Mouse (Mus musculus) MEL (cell line): ENCODE results near the gene Usp50. TPM values are rescaled to one million over a fixed set of nuclear protein-coding genes. Genes with fewer than 3 reads are reported as not detected.

Source experiments
- DNase-seq: peaks from one replicate; pipeline ENCODE4 v3.0.0; 2011; ENCODE audit warnings: low read depth, low spot score
- H3K27ac ChIP-seq: 2 replicates; pipeline ENCODE4 v1.5.1; 2012; ENCODE audit warnings: low read depth, mild to moderate bottlenecking, control low read depth, low read length, moderate library complexity; ENCODE audit not compliant: control insufficient read depth
- H3K27me3 ChIP-seq, 2 experiments: fragments of 150-350 bp in 1 of 2; sonication (generic) in 1 of 2; 2 replicates each; pipeline ENCODE4 v1.6.1; 2012; ENCODE audit warnings: low read length in 2 of 2, mild to moderate bottlenecking in 2 of 2, improper control_type of control experiment in 1 of 2, moderate library complexity in 1 of 2; ENCODE audit not compliant: insufficient read depth in 2 of 2, control insufficient read depth in 1 of 2
- H3K36me3 ChIP-seq, 2 experiments: 2 replicates each; pipeline ENCODE4 v1.6.1; 2012 to 2014; ENCODE audit warnings: low read length in 2 of 2, improper control_type of control experiment in 1 of 2, inconsistent platforms in 1 of 2, mild to moderate bottlenecking in 1 of 2; ENCODE audit not compliant: insufficient read depth in 2 of 2, control insufficient read depth in 1 of 2
- H3K4me1 ChIP-seq, 2 experiments: fragments of 150-350 bp in 1 of 2; sonication (generic) in 1 of 2; 2 replicates each; pipeline ENCODE4 v1.6.1; 2012; ENCODE audit warnings: low read length in 2 of 2, improper control_type of control experiment in 1 of 2, mild to moderate bottlenecking in 1 of 2; ENCODE audit not compliant: insufficient read depth in 2 of 2, control insufficient read depth in 1 of 2
- H3K4me3 ChIP-seq, 2 experiments: fragments of 150-350 bp in 1 of 2; sonication (generic) in 1 of 2; 2 replicates each; pipeline ENCODE4 v1.5.1; 2012; ENCODE audit warnings: low read depth in 2 of 2, low read length in 2 of 2, mild to moderate bottlenecking in 2 of 2, moderate library complexity in 2 of 2, control low read depth in 1 of 2, improper control_type of control experiment in 1 of 2; ENCODE audit not compliant: control insufficient read depth in 1 of 2, insufficient read depth in 1 of 2
- H3K79me2 ChIP-seq: 2 replicates; pipeline ENCODE4 v1.6.1; 2012; ENCODE audit warnings: mild to moderate bottlenecking, low read length, moderate library complexity; ENCODE audit not compliant: control insufficient read depth, poor library complexity, insufficient read depth
- H3K9ac ChIP-seq: 2 replicates; pipeline ENCODE4 v1.6.1; 2012; ENCODE audit warnings: low read depth, mild to moderate bottlenecking, control low read depth, low read length, moderate library complexity; ENCODE audit not compliant: control insufficient read depth, poor library complexity, severe bottlenecking
- H3K9me3 ChIP-seq: fragments of 150-350 bp; sonication (generic); replicated peaks from 2 replicates; pipeline ENCODE4 v1.6.1; 2012; ENCODE audit warnings: mild to moderate bottlenecking, low read length, improper control_type of control experiment, moderate library complexity; ENCODE audit not compliant: insufficient read depth
- E2F4 ChIP-seq: IDR thresholded peaks from 2 replicates; pipeline ENCODE4 v1.6.1; 2011; ENCODE audit warnings: low read depth, low read length, improper control_type of control experiment, borderline replicate concordance
- EP300 ChIP-seq, 2 experiments: IDR thresholded peaks; 2 replicates each; pipeline ENCODE4 v1.6.1; 2011; ENCODE audit warnings: improper control_type of control experiment in 2 of 2, low read length in 2 of 2, low read depth in 1 of 2, mild to moderate bottlenecking in 1 of 2
- ETS1 ChIP-seq: IDR thresholded peaks from 2 replicates; pipeline ENCODE4 v1.6.1; 2012; ENCODE audit warnings: low read depth, mild to moderate bottlenecking, inconsistent platforms, low read length, improper control_type of control experiment, moderate library complexity
- GABPA ChIP-seq: IDR thresholded peaks from 2 replicates; pipeline ENCODE4 v1.6.1; 2012; ENCODE audit warnings: low read depth, mild to moderate bottlenecking, inconsistent platforms, low read length, improper control_type of control experiment, moderate library complexity
- GATA1 ChIP-seq: IDR thresholded peaks from 2 replicates; pipeline ENCODE4 v1.6.1; 2011; ENCODE audit warnings: low read depth, low read length, improper control_type of control experiment
- HCFC1 ChIP-seq: IDR thresholded peaks from 2 replicates; pipeline ENCODE4 v1.6.1; 2012; ENCODE audit warnings: low read depth, mild to moderate bottlenecking, inconsistent platforms, low read length, improper control_type of control experiment, moderate library complexity
- MAFK ChIP-seq: IDR thresholded peaks from 2 replicates; pipeline ENCODE4 v1.6.1; 2011; ENCODE audit warnings: low read depth, mild to moderate bottlenecking, low read length, improper control_type of control experiment, borderline replicate concordance
- MAX ChIP-seq: IDR thresholded peaks from 2 replicates; pipeline ENCODE4 v1.6.1; 2011; ENCODE audit warnings: low read length, improper control_type of control experiment
- MAZ ChIP-seq: IDR thresholded peaks from 2 replicates; pipeline ENCODE4 v1.6.1; 2012; ENCODE audit warnings: low read depth, mild to moderate bottlenecking, inconsistent platforms, low read length, improper control_type of control experiment
- MEF2A ChIP-seq: IDR thresholded peaks from 2 replicates; pipeline ENCODE4 v1.6.1; 2014; ENCODE audit warnings: low read depth, mild to moderate bottlenecking, inconsistent platforms, low read length, improper control_type of control experiment; ENCODE audit not compliant: poor library complexity, insufficient replicate concordance, severe bottlenecking; ENCODE audit errors: extremely low read depth
- MXI1 ChIP-seq: IDR thresholded peaks from 2 replicates; pipeline ENCODE4 v1.6.1; 2011; ENCODE audit warnings: mild to moderate bottlenecking, low read depth, low read length, improper control_type of control experiment
- MYB ChIP-seq: IDR thresholded peaks from 2 replicates; pipeline ENCODE4 v1.6.1; 2011; ENCODE audit warnings: mild to moderate bottlenecking, low read depth, low read length, improper control_type of control experiment
- MYC ChIP-seq: IDR thresholded peaks from 2 replicates; pipeline ENCODE4 v1.6.1; 2011; ENCODE audit warnings: low read depth, mild to moderate bottlenecking, low read length, improper control_type of control experiment, moderate library complexity
- NELFE ChIP-seq: IDR thresholded peaks from 2 replicates; pipeline ENCODE4 v1.6.1; 2011; ENCODE audit warnings: low read depth, low read length, improper control_type of control experiment
- NRF1 ChIP-seq: IDR thresholded peaks from 2 replicates; pipeline ENCODE4 v1.6.1; 2014; ENCODE audit warnings: low read depth, mild to moderate bottlenecking, inconsistent platforms, low read length, improper control_type of control experiment, moderate library complexity; ENCODE audit not compliant: poor library complexity, insufficient read depth, severe bottlenecking
- POLR2A ChIP-seq, 2 experiments: IDR thresholded peaks; 2 replicates each; pipeline ENCODE4 v1.6.1; 2011 to 2012; ENCODE audit warnings: low read length in 2 of 2, mild to moderate bottlenecking in 2 of 2, control low read depth in 1 of 2, improper control_type of control experiment in 1 of 2, low read depth in 1 of 2, moderate library complexity in 1 of 2; ENCODE audit not compliant: control insufficient read depth in 1 of 2, insufficient read depth in 1 of 2, poor library complexity in 1 of 2
- POLR2AphosphoS2 ChIP-seq: IDR thresholded peaks from 2 replicates; pipeline ENCODE4 v1.6.1; 2011; ENCODE audit warnings: low read length, improper control_type of control experiment
- POLR2AphosphoS5 ChIP-seq: IDR thresholded peaks from 2 replicates; pipeline ENCODE4 v1.6.1; 2012; ENCODE audit warnings: low read depth, borderline replicate concordance, mild to moderate bottlenecking, inconsistent platforms, low read length, moderate library complexity, mixed read lengths
- TBP ChIP-seq: IDR thresholded peaks from 2 replicates; pipeline ENCODE4 v1.8.0; 2011; ENCODE audit warnings: low read depth, low read length, improper control_type of control experiment
- UBTF ChIP-seq: IDR thresholded peaks from 2 replicates; pipeline ENCODE4 v1.6.1; 2012; ENCODE audit warnings: low read depth, mild to moderate bottlenecking, inconsistent platforms, low read length, improper control_type of control experiment, moderate library complexity, borderline replicate concordance; ENCODE audit not compliant: insufficient read depth
- USF1 ChIP-seq: IDR thresholded peaks from 2 replicates; pipeline ENCODE4 v1.6.1; 2014; ENCODE audit warnings: low read depth, mild to moderate bottlenecking, inconsistent platforms, low read length, improper control_type of control experiment, moderate library complexity
- ZC3H11A ChIP-seq: IDR thresholded peaks from 2 replicates; pipeline ENCODE4 v1.6.1; 2012; ENCODE audit warnings: low read depth, mild to moderate bottlenecking, inconsistent platforms, low read length, improper control_type of control experiment
- ZMIZ1 ChIP-seq: IDR thresholded peaks from 2 replicates; pipeline ENCODE4 v1.6.1; 2012; ENCODE audit warnings: low read depth, mild to moderate bottlenecking, inconsistent platforms, low read length, improper control_type of control experiment, moderate library complexity
- polyA plus RNA-seq, 2 experiments: library from polyadenylated mRNA; stranded (reverse) in 1 of 2; unstranded in 1 of 2; fragments of >175 nt in 1 of 2; fragments of >200 nt in 1 of 2; gene quantifications; 2 replicates each; pipeline versions ENCODE4 v1.2.1 to v1.2.4; 2012; ENCODE audit warnings: low replicate concordance in 2 of 2, low read depth in 1 of 2; ENCODE audit not compliant: insufficient read length in 2 of 2, insufficient read depth in 1 of 2, missing spikeins in 1 of 2
- total RNA-seq: library from RNA; depleted of rRNA; stranded (reverse); fragments of 300-350 nt; gene quantifications from 2 replicates; pipeline ENCODE4 v1.2.3, GENCODE M21; 2012

The Usp50 gene
- total and polyA plus RNA-seq, 3 experiments: 0.28 to 1.0 TPM; not detected in 1

DNA sequence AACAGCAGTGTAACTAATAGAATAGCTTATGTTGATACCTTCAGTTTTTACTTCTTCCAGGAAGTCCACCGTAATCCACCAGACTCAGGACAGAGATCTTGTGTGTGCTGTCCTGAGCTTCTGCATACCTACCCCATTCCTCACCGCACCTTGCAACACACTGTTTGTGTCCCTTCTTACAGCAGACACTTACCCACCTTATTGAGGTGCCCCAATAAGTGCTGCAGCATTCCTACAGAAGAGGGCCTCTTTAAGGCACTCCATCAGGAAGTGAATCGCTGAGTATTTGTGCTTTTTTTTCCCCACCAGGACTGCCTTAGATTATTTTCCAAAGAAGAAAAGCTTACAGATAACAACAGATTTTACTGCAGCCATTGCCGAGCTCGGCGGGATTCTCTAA, 27.6 kb downstream of the Usp50 start:
- Histone ChIP-seq H3K36me3 (peaks cover 0 to 31% of the 10 kb centered on the region in 2 experiments; a peak in 2 of 4 replicates), H3K4me3 (no peak overlapping the region), H3K9ac (no peak overlapping the region), H3K9me3 (no peaks in the 10 kb centered on the region), H3K27ac (no peak overlapping the region), H3K4me1 (no peaks in the 10 kb centered on the region), H3K79me2 (no peaks in the 10 kb centered on the region), H3K27me3 (no peaks in the 10 kb centered on the region)
- TF ChIP-seq E2F4 (no peak), TBP (no peak), MAZ (no peak), MXI1 (no peak), ZMIZ1 (no peak), MYB (no peak), GABPA (no peak), MYC (no peak), MAFK (no peak), MEF2A (no peak)
- no peak for DNase-seq

DNA sequence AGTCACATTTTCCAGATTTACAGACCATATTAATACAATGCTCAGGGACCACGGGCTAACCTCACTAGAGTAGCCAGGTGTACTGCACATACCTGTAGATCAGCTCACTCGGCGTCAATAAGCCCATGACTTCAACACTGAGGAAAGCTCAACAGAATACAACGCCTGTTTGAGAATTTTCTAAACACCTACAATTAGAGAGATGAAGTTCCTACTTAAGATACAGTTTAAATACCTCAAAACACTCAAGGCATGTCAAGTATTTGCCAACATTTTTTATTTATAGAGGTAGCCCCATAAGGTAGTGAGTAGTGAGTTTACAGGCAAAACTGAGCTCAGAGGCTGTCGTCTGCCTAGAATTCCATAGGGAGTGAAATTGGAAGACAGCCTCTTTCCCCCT, 39.9 kb downstream of the Usp50 start:
- H3K27me3 ChIP-seq: no peaks in the 10 kb centered on the region
- H3K4me1 ChIP-seq: no peaks in the 10 kb centered on the region
- H3K36me3 ChIP-seq: peaks cover 0 to 19% of the 10 kb centered on the region in 2 experiments; a peak in 2 of 4 replicates
- H3K79me2 ChIP-seq: no peaks in the 10 kb centered on the region
- H3K27ac ChIP-seq: no peak overlapping the region
- no peak for DNase-seq
- H3K9me3 ChIP-seq: no peaks in the 10 kb centered on the region
- H3K9ac ChIP-seq: no peak overlapping the region
- H3K4me3 ChIP-seq: no peak overlapping the region
- TF ChIP-seq POLR2AphosphoS2 (no peak), MAX (no peak), ETS1 (no peak), UBTF (no peak), USF1 (no peak), GATA1 (no peak), E2F4 (no peak), MYB (no peak), ZC3H11A (no peak), MAFK (no peak), POLR2AphosphoS5 (no peak), POLR2A (IDR thresholded peaks at IDR 0.05; ENCODE audit: control insufficient read depth in 1 of 2, insufficient read depth in 1 of 2, low read depth in 1 of 2, low read length in 2 of 2, poor library complexity in 1 of 2) (no peak), NELFE (no peak), EP300 (IDR thresholded peaks at IDR 0.05; ENCODE audit: low read depth in 1 of 2, low read length in 2 of 2) (no peak), HCFC1 (no peak), NRF1 (no peak)
